Mouse (Mus musculus) ovary, postnatal 10 days (tissue): ENCODE results near the gene Arhgef11.

Experiments used
- DNase-seq: peaks from one replicate; pipeline ENCODE4 v3.0.0; 2022; ENCODE audit warnings: low spot score

Gene Arhgef11

DNA sequence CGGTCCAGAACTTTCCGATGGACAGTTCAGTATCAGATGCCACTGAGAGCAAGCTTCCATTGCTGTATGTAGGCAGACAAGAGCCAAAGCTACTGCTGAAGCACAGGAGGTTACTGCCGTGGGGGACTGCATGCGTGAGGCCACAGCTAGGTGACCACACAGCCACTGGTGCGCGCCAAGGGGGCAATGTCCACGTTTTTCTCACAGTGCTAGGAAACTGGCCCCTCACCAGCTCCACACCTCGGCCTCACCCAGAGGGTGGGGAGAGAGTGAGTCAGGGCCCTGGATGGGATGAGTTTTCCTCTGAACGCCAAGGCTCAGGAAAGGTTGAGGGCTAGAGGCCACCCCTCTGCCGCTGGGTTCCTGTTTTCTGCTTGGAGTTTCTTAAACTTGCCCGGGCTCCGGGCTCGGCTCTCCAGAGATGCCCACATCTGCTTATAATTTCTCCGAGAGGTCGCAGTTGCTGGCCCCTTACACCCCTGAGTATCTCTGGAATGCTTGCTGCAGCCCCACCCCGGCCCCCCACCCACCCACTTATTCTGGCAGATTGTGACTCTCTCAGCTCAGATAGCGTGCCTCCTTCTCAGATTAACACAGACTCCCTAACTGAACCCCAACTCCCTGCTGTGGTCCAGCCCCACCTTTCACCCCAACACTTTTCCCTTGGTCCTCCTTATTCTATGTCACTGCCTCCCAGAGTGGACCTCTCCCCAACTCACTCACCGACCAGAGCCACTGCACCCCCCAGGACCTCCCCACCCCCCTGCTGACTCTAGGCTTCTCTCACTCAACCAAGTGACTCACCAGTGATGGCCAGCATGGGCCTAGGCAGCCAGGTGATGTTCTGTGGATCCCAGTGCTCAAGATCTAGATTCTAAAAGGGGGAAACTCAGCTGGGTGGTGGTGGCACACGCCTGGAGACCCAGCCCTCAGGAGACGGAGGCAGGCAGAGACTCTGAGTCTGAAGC lies 144.3 kb downstream of the Arhgef11 start:
- DNase-seq = no peak

DNA sequence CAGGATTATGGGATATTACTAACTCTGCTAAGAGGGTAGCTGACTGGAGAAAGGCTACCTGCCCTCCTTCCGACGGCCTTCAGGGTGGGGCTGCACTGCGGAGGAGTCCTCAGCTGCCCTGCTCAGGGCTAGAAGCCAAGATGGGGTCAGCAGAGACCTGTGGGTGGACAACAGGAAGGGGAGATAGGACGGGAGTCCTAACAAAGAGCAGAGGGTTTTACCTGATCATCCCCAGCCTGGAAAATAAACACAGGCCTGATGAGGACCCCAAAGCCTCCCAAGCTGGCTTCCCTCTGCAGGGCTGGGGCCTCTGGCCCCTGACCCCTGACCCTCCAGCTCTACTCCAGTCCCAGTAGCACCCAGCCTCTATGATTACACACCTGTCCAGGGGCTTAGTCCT lies 145.8 kb downstream of the Arhgef11 start:
- DNase-seq = no peak

DNA sequence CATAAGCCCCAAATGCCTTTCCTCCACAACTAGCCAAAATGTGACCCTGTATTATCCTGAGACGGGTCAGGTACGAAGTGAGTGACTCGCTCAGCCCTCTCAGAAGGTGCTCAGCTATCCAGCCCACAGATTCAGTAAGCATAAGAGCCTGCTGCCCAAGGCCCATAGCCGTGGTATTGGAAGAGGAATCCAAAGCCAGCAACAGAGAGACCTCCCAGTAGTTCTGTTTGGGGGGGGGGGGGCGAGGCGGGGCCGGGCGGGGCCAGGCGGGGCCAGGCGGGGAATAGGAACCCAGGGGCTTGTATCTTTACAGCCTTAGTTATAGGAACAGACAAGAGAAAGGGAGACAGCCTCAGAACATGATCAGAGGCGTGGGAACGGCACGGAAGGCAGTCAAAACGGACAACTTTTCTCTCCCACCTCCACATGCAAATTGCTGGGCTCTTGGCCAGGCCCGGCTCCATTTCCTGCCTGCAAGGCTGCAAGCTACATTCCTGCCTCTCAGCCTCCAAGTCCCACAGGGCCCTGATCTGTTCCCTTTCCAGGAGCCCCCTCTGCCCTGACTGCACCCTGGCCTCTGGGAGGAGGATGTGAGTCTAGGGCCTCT lies 146.4 kb downstream of the Arhgef11 start:
- DNase-seq = peak; percentile 75

DNA sequence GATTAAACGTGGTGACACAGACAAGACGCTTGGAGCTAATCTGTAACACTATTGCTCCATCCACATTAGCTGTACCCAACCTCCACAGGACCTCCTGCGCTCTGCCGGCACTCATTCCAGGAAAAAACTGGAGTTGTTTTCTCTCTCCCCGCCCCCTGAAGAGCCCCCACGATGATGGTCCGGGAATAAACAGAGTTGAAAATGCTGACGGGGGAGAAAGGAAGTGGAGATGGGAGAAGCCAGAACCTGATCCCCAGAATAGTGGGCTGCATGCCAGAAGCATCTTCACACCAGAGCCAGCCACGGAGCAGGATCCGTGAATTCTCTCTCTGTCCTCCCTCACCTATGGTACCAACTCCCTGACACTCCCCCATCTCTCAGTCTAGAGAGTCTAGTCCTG lies 147.1 kb downstream of the Arhgef11 start:
- DNase-seq = no peak

DNA sequence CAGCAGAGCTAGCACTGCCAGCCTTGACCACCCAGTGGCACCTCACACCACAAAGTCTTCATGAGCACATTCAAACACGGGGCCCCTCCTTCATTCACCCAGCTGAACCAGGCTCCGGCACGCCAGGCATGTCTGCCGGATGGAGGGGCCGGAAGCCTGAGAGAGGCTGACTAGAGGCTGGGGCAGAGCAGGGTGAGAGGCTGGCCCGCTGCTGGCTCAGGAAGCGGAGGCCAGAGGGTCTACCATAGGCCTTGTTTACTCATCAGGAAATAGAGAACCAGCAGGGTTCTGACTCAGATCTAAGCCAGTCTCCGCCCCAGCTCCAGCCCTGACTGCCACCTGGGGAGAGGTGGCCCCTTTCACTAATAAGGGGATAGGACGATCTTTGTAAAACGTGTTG lies 147.7 kb downstream of the Arhgef11 start:
- DNase-seq = no peak

DNA sequence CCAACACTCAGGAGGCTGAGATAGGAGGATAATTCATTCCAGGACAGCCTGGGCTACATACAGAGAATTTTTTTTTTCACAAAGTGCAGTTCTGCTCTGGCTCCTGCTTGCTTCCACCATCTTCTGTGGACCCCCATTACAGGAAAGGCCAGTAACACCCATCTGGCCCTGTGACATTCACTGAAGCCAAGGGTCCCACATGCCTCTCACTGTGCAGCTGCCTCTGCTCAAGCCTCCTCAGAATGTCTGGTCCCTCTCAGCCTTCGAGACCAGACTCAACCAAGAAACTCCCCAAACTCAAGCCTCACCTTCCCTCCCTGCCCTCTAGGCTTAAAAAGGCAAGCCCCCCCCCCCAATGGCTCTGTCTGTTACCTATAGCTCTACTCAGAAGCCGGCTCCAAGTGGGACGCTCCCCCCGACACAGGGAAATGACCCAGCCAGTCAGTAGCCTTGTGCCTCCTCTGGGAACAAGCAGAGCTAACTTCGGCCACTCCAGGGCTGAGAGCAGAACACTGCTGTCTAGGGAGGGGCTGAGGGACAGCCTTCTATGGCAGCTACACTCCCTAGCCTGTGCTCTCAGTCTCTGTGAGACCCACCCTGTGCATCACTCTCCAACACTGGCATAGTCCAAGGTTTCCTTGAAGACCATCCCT lies 148.4 kb downstream of the Arhgef11 start:
- no peak for DNase-seq

DNA sequence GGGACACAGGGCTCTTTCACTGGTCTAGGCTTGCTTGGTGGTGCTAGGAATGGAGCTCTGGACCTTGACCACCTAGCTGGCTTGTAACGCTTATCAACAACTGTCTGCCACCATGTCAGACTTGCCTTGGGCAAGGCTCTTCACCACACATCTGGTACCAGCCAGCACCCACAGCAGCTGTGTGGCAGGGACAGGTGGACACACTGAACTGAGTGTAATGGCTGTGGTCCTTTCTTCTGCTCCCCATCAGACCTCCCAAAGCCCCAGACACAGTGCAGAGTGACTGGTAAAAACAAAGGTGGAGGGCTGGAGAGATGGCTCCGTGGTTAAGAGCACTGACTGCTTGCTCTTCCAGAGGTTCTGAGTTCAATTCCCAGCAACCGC lies 148.9 kb downstream of the Arhgef11 start:
- DNase-seq = no peak

DNA sequence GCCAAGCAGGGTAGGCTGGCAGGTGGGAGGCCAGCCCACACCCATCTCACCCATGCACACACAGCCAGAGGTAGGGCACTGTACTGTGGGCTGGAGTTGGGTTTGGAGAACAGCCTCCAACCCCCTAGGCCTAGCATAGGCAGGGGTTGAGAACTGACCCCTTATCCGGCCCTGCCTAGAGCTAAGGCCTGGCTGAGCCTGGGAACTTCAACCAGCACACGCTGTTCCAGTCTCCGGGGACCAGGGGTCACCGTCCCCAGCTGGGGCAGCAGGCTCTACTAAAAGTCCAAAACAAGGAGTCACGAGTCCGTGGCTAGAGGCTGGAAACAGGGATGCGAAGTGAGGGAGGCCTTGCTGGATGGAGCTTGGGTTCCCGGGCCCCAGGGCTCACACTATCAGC lies 150.4 kb downstream of the Arhgef11 start:
- DNase-seq = no peak

DNA sequence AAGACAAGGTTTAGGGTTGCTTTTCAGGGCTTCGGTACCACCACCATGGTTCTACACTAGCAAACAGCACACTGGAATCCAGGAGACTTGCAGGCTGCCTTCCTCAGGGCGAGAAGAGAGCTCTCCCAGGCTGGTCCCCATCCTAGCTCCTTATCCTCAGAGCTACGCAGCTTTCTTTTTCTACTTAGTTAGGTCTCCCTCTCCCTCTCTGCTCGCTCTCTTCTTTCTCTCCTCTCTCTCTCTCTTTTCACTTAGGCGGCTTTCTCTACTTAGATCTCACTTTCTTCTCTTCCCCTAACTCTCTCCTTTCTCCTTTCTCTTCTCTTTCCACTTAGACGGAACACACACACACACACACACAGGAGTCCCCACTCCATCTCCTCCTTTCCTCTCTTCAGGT lies 151.1 kb downstream of the Arhgef11 start:
- DNase-seq = no peak

DNA sequence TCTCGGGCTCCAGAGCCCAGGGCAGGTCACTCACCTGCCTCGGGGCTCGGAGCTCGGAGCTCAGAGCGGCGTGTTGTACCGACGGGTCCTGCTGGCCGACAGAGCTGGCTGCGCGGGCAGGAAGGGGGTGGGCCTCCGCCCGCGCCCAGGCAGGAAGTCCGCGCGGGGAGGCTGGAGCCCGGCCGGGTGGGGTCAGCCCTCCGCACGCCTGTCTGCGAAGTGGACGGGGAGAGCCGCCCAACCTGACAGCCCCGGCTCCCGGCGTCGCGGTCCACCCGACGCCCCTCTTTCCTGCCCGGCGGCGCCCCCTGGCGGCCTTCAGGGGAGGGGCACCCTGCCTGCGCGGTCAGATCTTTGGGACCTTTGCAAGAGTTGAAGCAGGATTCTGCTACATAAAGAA lies 151.5 kb downstream of the Arhgef11 start:
- peak; percentile 89 for DNase-seq

DNA sequence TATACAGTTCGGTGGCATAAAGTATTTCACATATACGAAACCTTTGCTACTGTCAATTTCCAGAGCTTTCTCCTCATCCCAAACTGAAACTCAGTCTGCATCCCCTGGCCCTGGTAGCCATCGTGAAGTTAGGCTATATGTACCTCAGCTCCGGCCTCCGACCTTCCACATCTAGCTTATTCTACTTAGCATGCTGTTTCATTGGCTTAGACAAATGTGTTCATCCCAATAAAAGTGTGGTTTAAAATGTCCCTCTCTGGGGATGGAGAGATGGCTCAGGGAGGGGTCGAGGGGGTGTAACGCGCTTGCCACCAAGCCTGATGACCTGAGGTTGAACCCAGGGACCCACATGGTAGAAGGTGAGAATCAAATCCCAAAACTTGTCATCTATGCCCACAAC lies 152.1 kb downstream of the Arhgef11 start:
- no peak for DNase-seq

DNA sequence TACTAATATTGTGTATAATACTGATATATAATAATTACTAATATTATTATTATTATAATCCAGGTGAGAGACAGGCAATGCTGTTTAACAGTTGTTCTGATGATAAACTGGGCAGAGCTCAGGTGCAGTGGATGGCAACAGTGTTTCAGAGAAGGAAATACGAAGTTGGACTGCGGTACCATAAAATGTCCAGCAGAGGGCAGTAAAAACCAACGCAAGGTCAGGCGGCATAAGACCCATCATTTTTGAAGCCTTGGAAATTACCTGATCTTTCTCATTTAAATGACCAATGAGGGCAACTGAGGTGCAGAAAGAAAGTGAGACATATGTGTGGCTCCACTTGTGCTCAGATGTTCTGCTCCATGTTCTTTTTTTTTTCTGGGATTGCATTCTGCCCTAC lies 152.9 kb downstream of the Arhgef11 start:
- DNase-seq = no peak

DNA sequence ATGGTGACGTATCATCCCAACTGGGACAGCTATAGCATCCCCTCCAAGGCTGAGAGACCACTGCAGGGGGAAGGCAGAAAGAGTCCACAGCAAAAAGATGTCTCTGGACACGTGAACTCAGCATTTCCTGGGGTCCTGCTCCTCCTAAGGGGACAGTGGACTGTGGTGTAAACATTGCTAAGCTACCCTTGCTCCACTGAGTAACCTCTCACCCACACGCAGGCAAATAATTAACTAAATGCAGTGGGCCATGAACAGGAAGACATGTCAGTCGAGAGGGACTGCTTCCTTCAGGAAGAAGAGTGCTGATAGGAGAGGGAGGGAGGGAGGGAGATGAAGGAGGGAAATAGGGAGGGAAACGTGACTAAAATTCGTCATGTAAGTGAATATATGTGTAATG lies 153.7 kb downstream of the Arhgef11 start:
- no peak for DNase-seq

DNA sequence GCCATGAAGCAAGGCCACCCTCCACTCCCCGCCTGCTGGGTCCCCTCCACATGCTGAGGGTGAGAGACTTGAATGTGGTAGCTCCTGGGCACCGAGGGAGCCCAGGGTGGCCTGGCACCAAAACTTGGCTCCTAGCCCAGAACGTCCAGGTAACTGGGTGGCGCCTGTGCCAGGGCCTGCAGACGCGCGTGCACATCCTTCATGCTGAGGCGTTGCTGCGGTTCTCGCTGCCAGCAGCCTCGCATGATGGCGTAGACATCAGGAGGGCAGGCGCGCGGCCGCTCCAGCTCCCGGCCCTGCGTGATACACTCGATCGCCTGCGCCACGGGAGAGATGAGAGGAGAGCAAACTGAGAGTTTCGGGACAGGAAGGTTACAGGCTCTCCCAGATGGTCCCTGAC lies 160.9 kb downstream of the Arhgef11 start:
- no peak for DNase-seq

DNA sequence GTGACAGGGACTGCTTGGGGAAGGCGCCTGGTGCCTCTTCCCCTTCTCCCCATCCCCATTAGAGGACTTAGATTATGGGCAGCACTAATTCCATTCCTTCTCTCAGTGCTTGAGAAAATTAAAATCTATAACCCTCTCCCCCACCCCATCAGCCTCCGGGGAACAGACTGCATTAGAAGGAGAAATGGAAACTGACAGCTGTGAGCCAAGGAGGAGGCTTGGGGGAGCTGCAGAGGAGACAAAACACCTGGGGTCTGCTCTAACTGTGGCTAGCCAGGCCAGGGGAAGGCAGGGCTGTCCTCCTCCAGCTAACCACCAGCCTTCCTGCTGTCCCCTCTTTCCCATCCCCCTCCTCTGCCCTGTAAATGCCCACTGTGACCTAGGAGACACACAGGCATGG lies 161.7 kb downstream of the Arhgef11 start:
- no peak for DNase-seq

DNA sequence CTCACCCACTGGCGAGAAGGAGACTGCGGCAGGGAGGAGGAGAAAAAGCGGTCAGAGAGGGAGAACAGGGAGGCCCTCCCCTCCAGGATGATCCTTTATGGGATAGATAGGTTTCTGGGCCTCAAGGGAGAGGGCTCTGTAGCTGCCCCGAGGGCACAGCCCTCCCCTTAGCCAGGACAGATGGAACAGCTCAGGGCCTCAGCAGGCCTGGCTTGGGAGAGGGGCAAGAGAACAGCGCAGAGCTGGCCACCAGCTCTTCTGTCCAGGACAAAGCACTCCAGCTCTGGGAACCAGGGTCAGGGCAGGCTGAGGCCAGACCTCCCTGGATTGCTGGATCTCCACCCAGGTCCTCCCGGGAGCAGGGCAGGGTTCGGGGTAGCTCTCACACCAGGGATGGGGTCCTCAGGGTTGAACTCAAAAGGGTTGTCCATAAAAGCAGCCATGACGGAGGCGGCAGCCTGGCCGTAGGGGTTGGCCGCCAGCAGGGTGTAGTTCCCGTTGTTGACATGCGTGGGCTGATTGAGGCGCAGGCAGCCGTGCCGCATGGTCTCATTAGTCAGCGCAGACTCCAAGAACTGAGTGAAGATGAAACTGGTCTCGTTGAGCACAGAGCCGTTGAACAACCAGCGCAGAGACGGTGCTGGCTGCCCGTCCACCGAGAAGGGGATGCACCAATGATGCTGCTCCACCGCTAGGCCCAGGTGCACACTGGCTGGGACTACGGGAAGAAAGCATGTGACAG lies 166.1 kb downstream of the Arhgef11 start:
- DNase-seq = no peak

DNA sequence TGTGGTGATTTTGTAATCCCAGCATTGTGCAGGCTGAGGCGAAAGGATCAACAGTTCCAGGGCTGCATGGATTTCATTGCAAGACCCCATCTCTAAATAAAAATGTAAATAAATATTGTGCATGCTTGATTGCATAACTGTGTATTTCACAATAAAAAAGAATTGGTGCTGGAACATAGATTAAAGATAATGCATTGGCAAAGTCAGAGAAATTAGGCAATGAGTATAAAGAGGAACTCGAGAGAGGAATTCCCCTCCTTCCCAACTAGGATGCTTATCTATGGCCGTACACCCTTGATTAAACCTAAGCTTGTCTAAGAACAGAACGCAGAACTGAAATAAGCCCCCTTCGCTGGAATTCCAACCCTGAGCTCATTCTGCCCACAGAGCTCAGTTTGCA lies 167.8 kb downstream of the Arhgef11 start:
- no peak for DNase-seq

DNA sequence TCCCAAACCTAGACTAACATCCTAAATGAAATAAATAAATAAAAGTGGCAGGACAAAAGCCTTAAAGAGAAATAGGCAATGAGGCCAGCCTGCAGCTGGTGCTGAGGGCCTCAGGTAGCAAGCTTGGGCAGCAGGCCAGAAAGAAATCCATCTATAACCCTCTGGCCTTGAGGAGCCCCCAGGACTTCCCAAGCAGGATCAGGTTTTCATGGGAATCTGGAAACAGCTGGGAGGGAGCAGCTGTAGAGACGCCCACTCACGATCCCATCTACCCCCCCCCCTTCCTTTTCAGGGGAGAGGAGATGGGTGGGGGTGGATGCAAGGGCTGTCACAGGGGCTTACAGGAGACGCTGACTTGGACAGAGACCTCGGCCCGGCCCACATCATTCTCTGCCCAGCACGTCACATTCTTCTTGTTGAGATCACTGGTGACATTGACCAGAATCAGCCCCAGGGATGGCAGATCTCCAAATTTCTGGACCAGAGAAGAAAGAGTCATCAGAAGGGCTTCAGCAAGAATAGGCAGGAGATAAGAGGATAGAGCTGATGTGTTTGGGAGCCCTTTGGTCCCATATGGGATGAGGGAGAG lies 168.4 kb downstream of the Arhgef11 start:
- no peak for DNase-seq
